8 mouse cellular contexts compared by ENCODE assay signal in the genomic region with DNA sequence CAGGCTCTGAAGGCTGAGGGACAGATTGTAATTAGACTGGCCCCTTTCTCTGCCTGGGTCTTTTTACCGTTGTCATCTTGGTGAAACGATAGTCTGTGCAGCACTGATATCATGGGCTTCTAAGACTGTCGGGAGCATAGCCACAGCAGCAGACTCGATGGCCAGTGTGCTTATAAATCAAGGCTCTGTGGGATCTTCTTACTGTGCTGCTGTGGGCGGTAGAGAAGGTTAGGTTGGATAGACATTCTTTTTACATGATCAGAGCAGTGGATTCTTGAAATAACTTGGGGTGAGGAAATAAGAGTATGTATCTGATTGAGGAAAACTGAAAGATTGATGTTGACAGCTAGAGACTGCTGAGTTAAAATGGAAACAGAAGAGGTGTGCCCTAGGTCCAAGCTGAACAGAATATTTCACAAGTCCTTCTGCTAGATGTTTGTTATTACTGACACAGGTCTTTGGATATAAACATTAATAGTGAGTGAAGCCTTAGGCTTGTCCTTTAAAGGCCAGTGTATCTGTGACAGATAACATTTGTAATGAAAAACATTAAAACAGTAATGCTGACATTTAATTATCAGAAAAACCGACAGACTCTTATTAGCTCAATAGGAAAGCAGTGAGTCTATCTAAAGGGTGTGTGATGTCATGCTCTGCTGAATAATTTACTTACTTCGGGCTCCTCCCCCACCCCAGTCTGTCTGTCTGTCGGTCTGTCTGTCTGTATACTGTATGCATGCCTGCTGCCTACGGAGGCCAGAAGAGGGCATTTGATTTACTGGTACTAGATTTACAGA.
DNase-seq lines count a peak whose midpoint lies in the region; ATAC-seq lines count a peak whose summit lies in the region.

No protein-coding gene starts in this region.

- no peaks in the 10 kb centered on the region for H3K36me3 ChIP-seq in lung, embryonic 16.5 days (ENCODE audit: control insufficient read depth, insufficient read depth, low read length)
- no peaks in the 10 kb centered on the region for H3K36me3 ChIP-seq in intestine, embryonic 16.5 days (ENCODE audit: control insufficient read depth, insufficient read depth, low read length)
- H3K36me3 ChIP-seq in neural tube, embryonic 13.5 days: no peaks in the 10 kb centered on the region

- H3K27ac ChIP-seq in lung, embryonic 16.5 days (ENCODE audit: low read length): peak overlapping the region; percentile 50; the same call in 1 of the 2 replicates
- H3K27ac ChIP-seq in intestine, embryonic 16.5 days (ENCODE audit: low read length): peak overlapping the region; percentile 4
- peak overlapping the region; percentile 94 for H3K27ac ChIP-seq in neural tube, embryonic 13.5 days (replicated peaks)

- no peak overlapping the region for H3K4me3 ChIP-seq in lung, embryonic 16.5 days (ENCODE audit: low read length)
- no peak overlapping the region for H3K4me3 ChIP-seq in intestine, embryonic 16.5 days (ENCODE audit: low read length)
- no peak overlapping the region for H3K4me3 ChIP-seq in neural tube, embryonic 13.5 days

- H3K4me1 ChIP-seq in lung, embryonic 16.5 days (replicated peaks; ENCODE audit: control insufficient read depth, insufficient read depth, low read length): peaks cover 54% of the 10 kb centered on the region
- H3K4me1 ChIP-seq in intestine, embryonic 16.5 days (ENCODE audit: control insufficient read depth, insufficient read depth, low read length): peaks cover 49% of the 10 kb centered on the region
- peaks cover 89% of the 10 kb centered on the region for H3K4me1 ChIP-seq in neural tube, embryonic 13.5 days (replicated peaks)

- 32% methylated on average over 9 of the region's 9 CpGs for WGBS in lung, embryonic 16.5 days
- WGBS in intestine, embryonic 16.5 days: 31% methylated on average over 9 of the region's 9 CpGs
- 15% methylated on average over 9 of the region's 9 CpGs for WGBS in neural tube, embryonic 13.5 days

- ATAC-seq in lung, embryonic 16.5 days (ENCODE audit: low read depth): no peak
- ATAC-seq in intestine, embryonic 16.5 days: no peak
- no peak for ATAC-seq in neural tube, embryonic 13.5 days (ENCODE audit: low read depth)
- no peak for ATAC-seq in inflammation-experienced regulatory T-cells, adult 6 months

- DNase-seq in adrenal gland, adult 8-10 months: peak; percentile 15
- no peak for DNase-seq in adrenal gland, postnatal 10 days
- DNase-seq in lung, postnatal 4 days: no peak
- DNase-seq in gastrocnemius, adult 18-20 months (ENCODE audit: low spot score): no peak

- peak overlapping the region; percentile 26; the same call in 1 of the 2 replicates for H3K4me2 ChIP-seq in lung, embryonic 16.5 days (ENCODE audit: low read depth, low read length)
- 0 out of 2 replicates have a peak overlapping the region, but pooled peaks have one; percentile 20 for H3K4me2 ChIP-seq in intestine, embryonic 16.5 days (ENCODE audit: low read depth, low read length)
- peak overlapping the region; percentile 85 for H3K4me2 ChIP-seq in neural tube, embryonic 13.5 days

- H3K9me3 ChIP-seq in lung, embryonic 16.5 days (ENCODE audit: control insufficient read depth, low read length): no peaks in the 10 kb centered on the region
- no peaks in the 10 kb centered on the region for H3K9me3 ChIP-seq in intestine, embryonic 16.5 days (ENCODE audit: control insufficient read depth, low read length)
- no peaks in the 10 kb centered on the region for H3K9me3 ChIP-seq in neural tube, embryonic 13.5 days

- no peaks in the 10 kb centered on the region for H3K27me3 ChIP-seq in lung, embryonic 16.5 days (ENCODE audit: control insufficient read depth, insufficient read depth, low read depth, low read length)
- H3K27me3 ChIP-seq in intestine, embryonic 16.5 days (replicated peaks; ENCODE audit: control insufficient read depth, insufficient read depth, low read length): no peaks in the 10 kb centered on the region
- no peaks in the 10 kb centered on the region for H3K27me3 ChIP-seq in neural tube, embryonic 13.5 days

- H3K9ac ChIP-seq in lung, embryonic 16.5 days (ENCODE audit: low read length): no peak overlapping the region
- H3K9ac ChIP-seq in intestine, embryonic 16.5 days (ENCODE audit: low read depth, low read length): no peak overlapping the region
- H3K9ac ChIP-seq in neural tube, embryonic 13.5 days: peak overlapping the region; percentile 63

Comparison
In these comparisons a context has a peak if more than half of its experiments do, and no peak if none do; other contexts are left out.
1. H3K27ac ChIP-seq: peak in every context shown above with its lines; median percentile 94 in neural tube, embryonic 13.5 days; 50 in lung, embryonic 16.5 days; 4 in intestine, embryonic 16.5 days.
2. H3K4me2 ChIP-seq: peak in every context shown above with its lines; median percentile 85 in neural tube, embryonic 13.5 days; 26 in lung, embryonic 16.5 days; 20 in intestine, embryonic 16.5 days.